Mouse (Mus musculus) lung, adult 2 months (tissue): ENCODE measurements around the gene Zscan2. TPM values are rescaled to one million over a fixed set of nuclear protein-coding genes. Genes with fewer than 3 reads are reported as not detected.
A peak's percentile ranks its signal among the peaks of the same experiment; 100 is the strongest.

Experiments
- DNase-seq: peaks from one replicate; pipeline ENCODE4 v3.0.0; 2022
- H3K4me1 ChIP-seq: fragments of 200-500 bp; 2 replicates; pipeline ENCODE4 v1.6.1; 2011; ENCODE audit warnings: low read length; ENCODE audit not compliant: control insufficient read depth, insufficient read depth
- H3K4me3 ChIP-seq: fragments of 200-500 bp; replicated peaks from 2 replicates; pipeline ENCODE3; 2011; ENCODE audit warnings: low read depth, mild to moderate bottlenecking, control low read depth, low read length; ENCODE audit errors: extremely low read depth
- CTCF ChIP-seq: fragments of 200-500 bp; IDR thresholded peaks from 2 replicates; pipeline ENCODE4 v1.5.1; 2011; ENCODE audit warnings: mild to moderate bottlenecking, low read length, control low read depth; ENCODE audit not compliant: insufficient read depth
- POLR2A ChIP-seq: fragments of 200-500 bp; IDR thresholded peaks from 2 replicates; pipeline ENCODE4 v1.6.1; 2011; ENCODE audit warnings: low read depth, mild to moderate bottlenecking, control low read depth, low read length, borderline replicate concordance; ENCODE audit errors: extremely low read depth
- WGBS: fragments of 180-500 bp; shearing (Covaris S2); methylation state at CpG from one replicate; pipeline ENCODE4 v1.1.7; 2018; 5-methylcytosine and 5-hydroxymethylcytosine counted together
- polyA plus RNA-seq: library from polyadenylated mRNA; depleted of rRNA; stranded (reverse); fragments of >200 nt; gene quantifications from 2 replicates; pipeline ENCODE4 v1.2.3, GENCODE M21; 2012; rRNA removed

Gene Zscan2
- polyA plus RNA-seq, 1 experiment, result 6.2 TPM

GRCm38 (mm10) chr7:80904921-80905515 lies 44.3 kb downstream of the Zscan2 start, which contains the start of gene Nmb:
Nmb (minus strand) TSS chr7:80905076.
- 3% methylated on average over 19 of the region's 19 CpGs for WGBS

GRCm38 (mm10) chr7:80911053-80911452 lies 50.3 kb downstream of the Zscan2 start:
- no peaks in the 10 kb centered on the region for H3K4me1 ChIP-seq
- DNase-seq, result no peak
- TF ChIP-seq CTCF, result no peak
- TF ChIP-seq POLR2A, result no peak
- H3K4me3 ChIP-seq, result no peak overlapping the region
- 70% methylated on average over 7 of the region's 7 CpGs for WGBS

More at GRCm38 (mm10) chr7:80904921-80905515, 44.3 kb downstream of the Zscan2 start, which contains the start of gene Nmb:
- DNase-seq, result peak; percentile 64
- H3K4me1 ChIP-seq, result peaks cover 6% of the 10 kb centered on the region
- peak within 1 kb of the TSS; percentile 66 for H3K4me3 ChIP-seq
- no peak for TF ChIP-seq CTCF
- TF ChIP-seq POLR2A, result no peak

- 71% methylated on average over 8 of the region's 8 CpGs for WGBS
- TF ChIP-seq POLR2A, result no peak
- no peak for TF ChIP-seq CTCF
- no peak for DNase-seq
- H3K4me1 ChIP-seq, result no peaks in the 10 kb centered on the region
- no peak overlapping the region for H3K4me3 ChIP-seq
Measured at GRCm38 (mm10) chr7:80912496-80912895, 51.8 kb downstream of the Zscan2 start.

- Histone ChIP-seq H3K4me3 (no peak overlapping the region), H3K4me1 (no peaks in the 10 kb centered on the region; the same call in 1 of the 2 replicates)
- no peak for TF ChIP-seq CTCF
- no peak for TF ChIP-seq POLR2A
- no peak for DNase-seq
- WGBS, result 67% methylated on average over 4 of the region's 4 CpGs
Measured at GRCm38 (mm10) chr7:80917916-80918465, 57.3 kb downstream of the Zscan2 start.

DNA sequence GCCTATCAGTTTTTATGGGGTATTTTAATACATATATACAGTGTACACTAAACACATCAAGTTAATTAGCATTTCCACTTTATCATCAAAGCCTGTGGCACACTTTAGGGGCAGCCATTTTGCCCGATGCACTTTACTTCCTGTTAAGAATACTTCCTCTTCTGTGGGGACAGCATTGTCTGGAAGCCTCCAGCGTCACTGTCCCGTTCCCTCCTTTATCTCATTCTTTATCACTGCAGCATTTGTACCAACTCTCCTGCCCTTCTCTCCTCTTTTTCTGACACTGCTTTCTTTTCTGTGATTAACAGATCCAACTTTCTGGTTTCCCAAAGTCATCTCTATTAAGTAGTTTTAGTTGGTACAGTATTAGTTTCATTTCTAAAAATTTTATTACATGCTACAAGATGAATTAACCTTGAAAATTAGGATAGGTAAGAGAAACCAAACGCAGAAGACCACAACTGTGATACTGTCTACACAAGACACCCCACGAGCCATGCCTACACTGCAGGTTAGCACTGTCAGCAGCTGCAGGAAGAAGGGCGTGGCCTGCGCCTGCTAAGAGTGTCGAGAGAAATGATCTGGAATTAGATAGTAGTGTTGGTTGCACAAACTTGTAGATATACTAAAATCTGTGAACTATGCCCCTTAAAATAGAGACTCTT lies 58.4 kb downstream of the Zscan2 start:
- no peak for DNase-seq
- TF ChIP-seq CTCF, result no peak
- TF ChIP-seq POLR2A, result no peak
- no peak overlapping the region for H3K4me3 ChIP-seq
- 47% methylated on average over 8 of the region's 8 CpGs for WGBS
- no peaks in the 10 kb centered on the region; the same call in 1 of the 2 replicates for H3K4me1 ChIP-seq

- WGBS, result 73% methylated on average over 5 of the region's 5 CpGs
Measured at GRCm38 (mm10) chr7:80919647-80920008, 58.9 kb downstream of the Zscan2 start.

DNA sequence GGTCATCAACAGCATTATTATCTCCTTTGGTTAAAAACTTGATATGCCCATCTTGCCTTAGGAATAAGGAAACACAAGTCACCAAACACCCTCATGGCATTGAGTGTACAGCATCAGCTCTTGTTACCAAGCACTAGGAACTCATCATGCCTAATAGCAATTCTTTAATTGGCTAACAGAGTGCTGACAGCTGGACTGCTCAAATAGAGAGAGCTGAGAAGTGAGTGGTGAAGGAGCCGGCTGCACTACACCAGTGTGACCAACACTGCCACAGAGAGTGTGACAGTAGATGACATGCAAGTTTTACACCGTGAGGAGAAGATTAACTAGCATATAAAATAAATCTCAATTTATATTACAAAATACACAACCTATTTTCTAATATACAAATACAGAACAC lies 62.4 kb downstream of the Zscan2 start:
- TF ChIP-seq CTCF (no peak), POLR2A (no peak)
- no peaks in the 10 kb centered on the region; the same call in 1 of the 2 replicates for H3K4me1 ChIP-seq
- WGBS, result 64% methylated on average over 2 of the region's 2 CpGs
- no peak overlapping the region for H3K4me3 ChIP-seq
- no peak for DNase-seq

More at GRCm38 (mm10) chr7:80919647-80920008, 58.9 kb downstream of the Zscan2 start:
- no peak overlapping the region for H3K4me3 ChIP-seq
- no peak for DNase-seq
- no peaks in the 10 kb centered on the region; the same call in 1 of the 2 replicates for H3K4me1 ChIP-seq
- TF ChIP-seq CTCF (no peak), POLR2A (no peak)

Other genes starting within 250 kb of the Zscan2 start
- gene Crtc3, start 172.0 kb upstream of the Zscan2 start, polyA plus RNA-seq, result 26.3 and 27.9 TPM in 2 replicates
- 118 and 135 TPM in 2 replicates for gene Iqgap1, start 34.9 kb upstream of the Zscan2 start, polyA plus RNA-seq
- gene Wdr73, start 40.3 kb downstream of the Zscan2 start, polyA plus RNA-seq, result 9.5 and 14.7 TPM in 2 replicates
- 2.6 and 4.1 TPM in 2 replicates for gene Nmb, start 44.2 kb downstream of the Zscan2 start, polyA plus RNA-seq
- gene Sec11a, start 86.9 kb downstream of the Zscan2 start, polyA plus RNA-seq, result 42.3 and 52.7 TPM in 2 replicates
- gene Zfp592, start 132.8 kb downstream of the Zscan2 start, polyA plus RNA-seq, result 16.4 and 20.1 TPM in 2 replicates
- gene Alpk3, start 196.7 kb downstream of the Zscan2 start, polyA plus RNA-seq, result 0.55 and 2.2 TPM in 2 replicates